Mouse (Mus musculus): ENCODE results near the gene Frmd4a. TPM values are rescaled to one million over a fixed set of nuclear protein-coding genes. Genes with fewer than 3 reads are reported as not detected.
A peak's percentile ranks its signal among the peaks of the same experiment; 100 is the strongest.

Gene Frmd4a
- polyA plus RNA-seq, 1 experiment from 2014 or later: 16.8 TPM

- Histone ChIP-seq H3K4me1 (replicated peaks; ENCODE audit: insufficient read depth, low read length) (0 out of 2 replicates have a peak, but pooled peaks cover 5% of the 10 kb centered on the region), H3K9ac (ENCODE audit: low read depth, low read length) (no peak overlapping the region), H3K27me3 (ENCODE audit: insufficient read depth, low read length) (no peaks in the 10 kb centered on the region), H3K9me3 (replicated peaks; ENCODE audit: low read length) (no peaks in the 10 kb centered on the region), H3K4me2 (ENCODE audit: low read length) (no peak overlapping the region), H3K36me3 (ENCODE audit: insufficient read depth, low read length) (no peaks in the 10 kb centered on the region), H3K27ac (no peak overlapping the region), H3K4me3 (replicated peaks; ENCODE audit: low read depth, low read length) (no peak overlapping the region)
- no peak for ATAC-seq (replicated peaks; ENCODE audit: low FRiP score, low read depth)
- TF ChIP-seq CTCF (IDR thresholded peaks at IDR 0.05; ENCODE audit: low read depth): no peak
- no peak for DNase-seq (ENCODE audit: low spot score)
- 79% methylated on average over 4 of the region's 4 CpGs for WGBS
These were observed 139.9 kb downstream of the Frmd4a start for GRCm38 (mm10) chr2:4157396-4157795.

- no peaks in the 10 kb centered on the region for H3K9me3 ChIP-seq (replicated peaks; ENCODE audit: low read length)
- H3K4me2 ChIP-seq (ENCODE audit: low read length): no peak overlapping the region
- no peaks in the 10 kb centered on the region for H3K27me3 ChIP-seq (ENCODE audit: insufficient read depth, low read length)
- DNase-seq (ENCODE audit: low spot score) (no peak), ATAC-seq (replicated peaks; ENCODE audit: low FRiP score, low read depth) (no peak)
- peak; percentile 47 for TF ChIP-seq CTCF (IDR thresholded peaks at IDR 0.05; ENCODE audit: low read depth)
- H3K4me1 ChIP-seq (replicated peaks; ENCODE audit: insufficient read depth, low read length): no peaks in the 10 kb centered on the region
- H3K27ac ChIP-seq: no peak overlapping the region
- no peaks in the 10 kb centered on the region for H3K36me3 ChIP-seq (ENCODE audit: insufficient read depth, low read length)
- 84% methylated on average over 15 of the region's 15 CpGs for WGBS
- H3K4me3 ChIP-seq (replicated peaks; ENCODE audit: low read depth, low read length): no peak overlapping the region
- no peak overlapping the region for H3K9ac ChIP-seq (ENCODE audit: low read depth, low read length)
These were observed 142.2 kb downstream of the Frmd4a start for GRCm38 (mm10) chr2:4159574-4160203.

DNA sequence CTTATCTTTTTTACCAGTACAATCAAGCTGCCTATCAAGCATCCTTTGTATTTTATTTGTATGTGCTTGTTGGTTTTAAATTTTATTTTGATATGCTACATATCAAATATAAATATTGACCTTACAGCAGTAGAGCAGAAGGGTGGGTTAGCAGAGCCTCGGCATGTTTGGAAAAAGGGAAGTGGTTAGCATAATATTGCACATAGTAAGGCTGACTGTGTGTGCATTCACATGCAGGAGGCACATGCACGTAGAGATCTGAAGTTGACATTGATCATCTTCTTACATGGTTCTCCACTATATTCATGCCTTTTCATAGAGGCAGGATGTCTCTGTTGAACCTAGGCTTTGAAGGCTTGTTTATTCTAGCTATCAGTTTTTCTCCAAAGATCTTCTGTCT, 148.7 kb downstream of the Frmd4a start:
- no peaks in the 10 kb centered on the region for H3K9me3 ChIP-seq (replicated peaks; ENCODE audit: low read length)
- no peaks in the 10 kb centered on the region for H3K4me1 ChIP-seq (replicated peaks; ENCODE audit: insufficient read depth, low read length)
- no peaks in the 10 kb centered on the region for H3K36me3 ChIP-seq (ENCODE audit: insufficient read depth, low read length)
- no peak for TF ChIP-seq CTCF (IDR thresholded peaks at IDR 0.05; ENCODE audit: low read depth)
- H3K9ac ChIP-seq (ENCODE audit: low read depth, low read length): no peak overlapping the region
- 89% methylated on average over 2 of the region's 2 CpGs for WGBS
- ATAC-seq (replicated peaks; ENCODE audit: low FRiP score, low read depth) (no peak), DNase-seq (ENCODE audit: low spot score) (no peak)
- no peaks in the 10 kb centered on the region for H3K27me3 ChIP-seq (ENCODE audit: insufficient read depth, low read length)
- H3K4me2 ChIP-seq (ENCODE audit: low read length): no peak overlapping the region
- H3K4me3 ChIP-seq (replicated peaks; ENCODE audit: low read depth, low read length): no peak overlapping the region
- no peak overlapping the region for H3K27ac ChIP-seq

GRCm38 (mm10) chr2:4167131-4167530, 149.6 kb downstream of the Frmd4a start:
- Histone ChIP-seq H3K27me3 (ENCODE audit: insufficient read depth, low read length) (no peaks in the 10 kb centered on the region), H3K4me3 (replicated peaks; ENCODE audit: low read depth, low read length) (no peak overlapping the region), H3K27ac (no peak overlapping the region), H3K9ac (ENCODE audit: low read depth, low read length) (no peak overlapping the region), H3K9me3 (replicated peaks; ENCODE audit: low read length) (no peaks in the 10 kb centered on the region), H3K4me1 (replicated peaks; ENCODE audit: insufficient read depth, low read length) (no peaks in the 10 kb centered on the region), H3K36me3 (ENCODE audit: insufficient read depth, low read length) (no peaks in the 10 kb centered on the region), H3K4me2 (ENCODE audit: low read length) (no peak overlapping the region)
- DNase-seq (ENCODE audit: low spot score) (no peak), ATAC-seq (replicated peaks; ENCODE audit: low FRiP score, low read depth) (no peak)
- WGBS: 84% methylated on average over 6 of the region's 6 CpGs
- TF ChIP-seq CTCF (IDR thresholded peaks at IDR 0.05; ENCODE audit: low read depth): no peak

GRCm38 (mm10) chr2:4169726-4170125, 152.2 kb downstream of the Frmd4a start:
- 53% methylated on average over 10 of the region's 10 CpGs for WGBS
- ATAC-seq (replicated peaks; ENCODE audit: low FRiP score, low read depth) (no peak), DNase-seq (ENCODE audit: low spot score) (no peak)
- Histone ChIP-seq H3K27me3 (ENCODE audit: insufficient read depth, low read length) (no peaks in the 10 kb centered on the region), H3K9ac (ENCODE audit: low read depth, low read length) (no peak overlapping the region), H3K36me3 (ENCODE audit: insufficient read depth, low read length) (no peaks in the 10 kb centered on the region), H3K27ac (no peak overlapping the region), H3K4me2 (ENCODE audit: low read length) (no peak overlapping the region), H3K4me3 (replicated peaks; ENCODE audit: low read depth, low read length) (no peak overlapping the region), H3K9me3 (replicated peaks; ENCODE audit: low read length) (no peaks in the 10 kb centered on the region), H3K4me1 (replicated peaks; ENCODE audit: insufficient read depth, low read length) (no peaks in the 10 kb centered on the region)
- no peak for TF ChIP-seq CTCF (IDR thresholded peaks at IDR 0.05; ENCODE audit: low read depth)

DNA sequence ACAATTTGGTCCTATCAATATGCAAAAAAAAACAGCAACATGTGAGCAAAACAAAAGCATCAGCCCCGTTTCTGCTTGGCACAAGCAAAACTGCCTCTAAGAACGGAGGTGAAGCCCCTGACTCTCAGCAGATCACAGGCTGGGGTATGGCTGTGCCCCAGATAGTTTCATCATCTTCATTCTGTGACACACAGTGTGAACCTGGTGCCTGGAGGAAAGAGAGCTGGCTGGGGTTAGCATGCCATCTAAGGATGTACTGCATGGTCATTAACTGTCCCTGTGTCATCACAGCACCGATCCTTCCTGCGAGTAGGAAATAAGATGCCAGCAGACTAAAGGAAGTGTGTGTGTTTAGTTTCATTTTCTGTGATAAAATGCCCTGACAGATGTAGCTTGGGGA, 152.7 kb downstream of the Frmd4a start:
- no peaks in the 10 kb centered on the region for H3K36me3 ChIP-seq (ENCODE audit: insufficient read depth, low read length)
- 59% methylated on average over 4 of the region's 4 CpGs for WGBS
- H3K4me3 ChIP-seq (replicated peaks; ENCODE audit: low read depth, low read length): no peak overlapping the region
- H3K9me3 ChIP-seq (replicated peaks; ENCODE audit: low read length): no peaks in the 10 kb centered on the region
- H3K4me1 ChIP-seq (replicated peaks; ENCODE audit: insufficient read depth, low read length): no peaks in the 10 kb centered on the region
- no peak overlapping the region for H3K9ac ChIP-seq (ENCODE audit: low read depth, low read length)
- no peak for TF ChIP-seq CTCF (IDR thresholded peaks at IDR 0.05; ENCODE audit: low read depth)
- no peak overlapping the region for H3K27ac ChIP-seq
- ATAC-seq (replicated peaks; ENCODE audit: low FRiP score, low read depth) (no peak), DNase-seq (ENCODE audit: low spot score) (no peak)
- no peak overlapping the region for H3K4me2 ChIP-seq (ENCODE audit: low read length)
- no peaks in the 10 kb centered on the region for H3K27me3 ChIP-seq (ENCODE audit: insufficient read depth, low read length)

- H3K36me3 ChIP-seq (ENCODE audit: insufficient read depth, low read length): no peaks in the 10 kb centered on the region
- H3K4me2 ChIP-seq (ENCODE audit: low read length): no peak overlapping the region
- H3K27me3 ChIP-seq (ENCODE audit: insufficient read depth, low read length): no peaks in the 10 kb centered on the region
- H3K27ac ChIP-seq: no peak overlapping the region
- H3K4me1 ChIP-seq (replicated peaks; ENCODE audit: insufficient read depth, low read length): no peaks in the 10 kb centered on the region
- DNase-seq (ENCODE audit: low spot score) (no peak), ATAC-seq (replicated peaks; ENCODE audit: low FRiP score, low read depth) (no peak)
- TF ChIP-seq CTCF (IDR thresholded peaks at IDR 0.05; ENCODE audit: low read depth): no peak
- H3K9ac ChIP-seq (ENCODE audit: low read depth, low read length): no peak overlapping the region
- H3K4me3 ChIP-seq (replicated peaks; ENCODE audit: low read depth, low read length): no peak overlapping the region
- WGBS: 43% methylated on average over 8 of the region's 8 CpGs
- H3K9me3 ChIP-seq (replicated peaks; ENCODE audit: low read length): no peaks in the 10 kb centered on the region
These were observed 167.5 kb downstream of the Frmd4a start for GRCm38 (mm10) chr2:4184991-4185390.

Data from kidney, postnatal 0 days (tissue).